Mouse (Mus musculus): ENCODE measurements around the gene Sh2b3. TPM values are rescaled to one million over a fixed set of nuclear protein-coding genes. Genes with fewer than 3 reads are reported as not detected.
A peak's percentile ranks its signal among the peaks of the same experiment; 100 is the strongest.

Sh2b3 gene
- total and polyA plus RNA-seq, 3 experiments = 22.8 to 38.3 (median 35.4) TPM

DNA sequence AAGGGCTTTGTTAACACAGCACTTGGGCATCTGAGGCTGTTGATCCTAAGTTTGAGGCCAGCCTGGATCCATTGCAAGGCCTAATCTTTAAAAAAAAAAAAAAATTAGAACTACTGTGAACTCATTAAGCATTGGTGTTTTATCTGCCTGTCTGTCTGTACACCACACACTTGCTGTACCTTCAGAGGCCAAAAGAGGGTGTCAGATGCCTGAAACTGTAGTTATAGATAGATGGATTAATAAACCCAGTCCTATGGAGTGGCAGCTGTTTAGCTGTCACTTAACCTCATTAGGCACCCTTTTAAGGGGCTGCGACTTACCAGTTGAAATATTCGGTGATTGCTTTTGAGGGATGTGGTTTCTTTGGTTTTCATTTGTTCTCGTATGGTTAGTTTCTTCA is 41.6 kb downstream of the Sh2b3 start:
- dilution Hi-C loops (cut with MboI; ENCODE audit: extremely low pct_ligation_motif_present, extremely low pct_unique_long_range_greater_than_20kb, low sequenced_read_pairs) (no loop called here), in situ Hi-C loops (cut with MboI; ENCODE audit: low pct_ligation_motif_present, low pct_unique_long_range_greater_than_20kb, low sequenced_read_pairs) (no loop called here)
- DNase-seq (ENCODE audit: extremely low read depth) = no peak
- Histone ChIP-seq H3K27me3 (replicated peaks) (no peaks in the 10 kb centered on the region), H3K27ac (ENCODE audit: insufficient read depth, low read depth) (no peak overlapping the region), H3K4me2 (ENCODE audit: insufficient read depth, low read depth, poor library complexity, severe bottlenecking) (no peak overlapping the region), H3K9me3 (replicated peaks; ENCODE audit: low read length) (no peaks in the 10 kb centered on the region), H3K4me1 (ENCODE audit: control insufficient read depth in 1 of 2, insufficient read depth in 2 of 2) (no peaks in the 10 kb centered on the region), H3K4me3 (replicated peaks in 1 of 3; ENCODE audit: low read depth in 2 of 3, low read length in 2 of 3, poor library complexity in 1 of 3) (no peak overlapping the region), H3K79me2 (replicated peaks; ENCODE audit: control insufficient read depth, extremely low read depth, insufficient read depth, poor library complexity, severe bottlenecking) (no peaks in the 10 kb centered on the region), H3K36me3 (replicated peaks in 1 of 2; ENCODE audit: control insufficient read depth in 1 of 2, insufficient read depth in 1 of 2, low read length in 1 of 2) (peaks cover 33 to 78% of the 10 kb centered on the region in 2 experiments), H3K9ac (ENCODE audit: insufficient read depth, low read depth) (no peak overlapping the region)
- TF ChIP-seq SMC3 (IDR thresholded peaks at IDR 0.05; ENCODE audit: low read depth, low read length) (peak; percentile 44), MAZ (IDR thresholded peaks at IDR 0.05; ENCODE audit: low read depth, low read length) (no peak), CTCF (conservative IDR thresholded peaks at IDR 0.05 in 1 of 2, IDR thresholded peaks at IDR 0.05 in 1 of 2; ENCODE audit: low read depth in 2 of 2, low read length in 2 of 2) (peak in 1 of 2 experiments; percentile 51; a peak in 2 of 4 replicates), RAD21 (IDR thresholded peaks at IDR 0.05; ENCODE audit: low read depth, low read length) (peak; percentile 44)

GRCm38 (mm10) chr5:121791026-121791425 is 46.4 kb downstream of the Sh2b3 start:
- Histone ChIP-seq H3K4me3 (replicated peaks in 1 of 3; ENCODE audit: low read depth in 2 of 3, low read length in 2 of 3, poor library complexity in 1 of 3) (no peak overlapping the region), H3K36me3 (replicated peaks in 1 of 2; ENCODE audit: control insufficient read depth in 1 of 2, insufficient read depth in 1 of 2, low read length in 1 of 2) (peaks cover 13 to 70% of the 10 kb centered on the region in 2 experiments), H3K9me3 (replicated peaks; ENCODE audit: low read length) (no peaks in the 10 kb centered on the region), H3K27ac (ENCODE audit: insufficient read depth, low read depth) (no peak overlapping the region), H3K9ac (ENCODE audit: insufficient read depth, low read depth) (no peak overlapping the region), H3K27me3 (replicated peaks) (no peaks in the 10 kb centered on the region), H3K79me2 (replicated peaks; ENCODE audit: control insufficient read depth, extremely low read depth, insufficient read depth, poor library complexity, severe bottlenecking) (no peaks in the 10 kb centered on the region), H3K4me1 (ENCODE audit: control insufficient read depth in 1 of 2, insufficient read depth in 2 of 2) (no peaks in the 10 kb centered on the region), H3K4me2 (ENCODE audit: insufficient read depth, low read depth, poor library complexity, severe bottlenecking) (no peak overlapping the region)
- DNase-seq (ENCODE audit: extremely low read depth) = no peak
- dilution Hi-C loops (cut with MboI; ENCODE audit: extremely low pct_ligation_motif_present, extremely low pct_unique_long_range_greater_than_20kb, low sequenced_read_pairs) = no loop called here
- in situ Hi-C loops (cut with MboI; ENCODE audit: low pct_ligation_motif_present, low pct_unique_long_range_greater_than_20kb, low sequenced_read_pairs) = no loop called here
- TF ChIP-seq SMC3 (IDR thresholded peaks at IDR 0.05; ENCODE audit: low read depth, low read length) (peak; percentile 28), RCOR1 (conservative IDR thresholded peaks at IDR 0.05; ENCODE audit: low read depth, low read length) (no peak), RAD21 (IDR thresholded peaks at IDR 0.05; ENCODE audit: low read depth, low read length) (peak; percentile 46), CTCF (conservative IDR thresholded peaks at IDR 0.05 in 1 of 2, IDR thresholded peaks at IDR 0.05 in 1 of 2; ENCODE audit: low read depth in 2 of 2, low read length in 2 of 2) (peak in 1 of 2 experiments; percentile 42; a peak in 2 of 4 replicates), EP300 (IDR thresholded peaks at IDR 0.05; ENCODE audit: low read length) (no peak), CHD2 (IDR thresholded peaks at IDR 0.05; ENCODE audit: low read length) (no peak), POLR2AphosphoS2 (IDR thresholded peaks at IDR 0.05; ENCODE audit: low read depth, low read length) (no peak)

DNA sequence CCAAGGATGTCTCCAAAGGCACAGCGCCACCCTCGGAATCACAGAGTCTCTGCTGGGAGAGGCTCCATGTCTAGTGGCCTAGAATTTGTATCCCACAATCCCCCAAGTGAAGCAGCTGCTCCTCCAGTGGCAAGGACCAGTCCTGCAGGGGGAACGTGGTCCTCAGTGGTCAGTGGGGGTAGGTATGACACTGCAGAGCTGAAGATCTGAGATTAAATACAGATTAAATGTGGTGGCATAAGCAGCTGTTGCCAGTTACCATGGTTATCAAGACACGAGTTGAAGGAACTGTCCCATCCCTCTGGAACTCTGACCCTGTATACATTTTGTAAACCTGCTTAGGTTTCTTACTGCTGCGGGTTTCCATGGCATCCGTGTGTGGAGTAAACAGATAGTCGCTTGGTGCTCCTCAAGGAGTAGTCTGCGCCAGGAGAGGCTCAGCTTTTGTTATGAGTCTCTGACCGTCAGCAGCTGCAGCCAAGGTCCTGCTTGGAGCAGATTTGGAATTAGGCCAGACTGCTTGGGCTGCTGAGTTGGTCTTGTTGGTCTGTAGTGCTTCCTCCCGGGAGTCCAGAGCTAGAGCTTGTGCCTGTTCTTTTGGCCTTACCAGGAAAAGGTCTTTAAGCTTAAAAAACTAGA is 53.5 kb downstream of the Sh2b3 start:
- in situ Hi-C loops (cut with MboI; ENCODE audit: low pct_ligation_motif_present, low pct_unique_long_range_greater_than_20kb, low sequenced_read_pairs) (no loop called here), dilution Hi-C loops (cut with MboI; ENCODE audit: extremely low pct_ligation_motif_present, extremely low pct_unique_long_range_greater_than_20kb, low sequenced_read_pairs) (no loop called here)
- TF ChIP-seq SMC3 (IDR thresholded peaks at IDR 0.05; ENCODE audit: low read depth, low read length) (no peak), PAX5 (IDR thresholded peaks at IDR 0.05; ENCODE audit: low read length) (no peak), EP300 (IDR thresholded peaks at IDR 0.05; ENCODE audit: low read length) (no peak), CTCF (conservative IDR thresholded peaks at IDR 0.05 in 1 of 2, IDR thresholded peaks at IDR 0.05 in 1 of 2; ENCODE audit: low read depth in 2 of 2, low read length in 2 of 2) (no peak), ZC3H11A (IDR thresholded peaks at IDR 0.05; ENCODE audit: low read depth, low read length) (no peak), IRF4 (IDR thresholded peaks at IDR 0.05; ENCODE audit: low read depth, low read length) (no peak), CHD1 (IDR thresholded peaks at IDR 0.05; ENCODE audit: low read depth, low read length) (no peak), MAZ (IDR thresholded peaks at IDR 0.05; ENCODE audit: low read depth, low read length) (no peak), GABPA (IDR thresholded peaks at IDR 0.05; ENCODE audit: insufficient replicate concordance, low read depth, low read length) (no peak), NELFE (IDR thresholded peaks at IDR 0.05; ENCODE audit: low read depth, low read length) (no peak), ZNF384 (IDR thresholded peaks at IDR 0.05; ENCODE audit: low read depth, low read length) (no peak), POLR2A (IDR thresholded peaks at IDR 0.05; ENCODE audit: low read depth, low read length) (no peak), KAT2A (IDR thresholded peaks at IDR 0.05; ENCODE audit: insufficient replicate concordance, low read length) (no peak), CHD2 (IDR thresholded peaks at IDR 0.05; ENCODE audit: low read length) (no peak)
- Histone ChIP-seq H3K9me3 (replicated peaks; ENCODE audit: low read length) (no peaks in the 10 kb centered on the region), H3K79me2 (replicated peaks; ENCODE audit: control insufficient read depth, extremely low read depth, insufficient read depth, poor library complexity, severe bottlenecking) (no peaks in the 10 kb centered on the region), H3K9ac (ENCODE audit: insufficient read depth, low read depth) (no peak overlapping the region), H3K27ac (ENCODE audit: insufficient read depth, low read depth) (no peak overlapping the region), H3K4me2 (ENCODE audit: insufficient read depth, low read depth, poor library complexity, severe bottlenecking) (no peak overlapping the region), H3K27me3 (replicated peaks) (no peaks in the 10 kb centered on the region), H3K4me1 (ENCODE audit: control insufficient read depth in 1 of 2, insufficient read depth in 2 of 2) (no peaks in the 10 kb centered on the region), H3K36me3 (replicated peaks in 1 of 2; ENCODE audit: control insufficient read depth in 1 of 2, insufficient read depth in 1 of 2, low read length in 1 of 2) (peaks cover 19 to 77% of the 10 kb centered on the region in 2 experiments), H3K4me3 (replicated peaks in 1 of 3; ENCODE audit: low read depth in 2 of 3, low read length in 2 of 3, poor library complexity in 1 of 3) (no peak overlapping the region)
- no peak for DNase-seq (ENCODE audit: extremely low read depth)
